Mouse (Mus musculus) C2C12 (cell line): Measurements from ENCODE around the gene Lman2l. TPM values are rescaled to one million over a fixed set of nuclear protein-coding genes. Genes with fewer than 3 reads are reported as not detected.

Experiments
- H3K27me3 ChIP-seq: one replicate; pipeline ENCODE4 v1.6.1; 2011; ENCODE audit not compliant: control insufficient read depth, insufficient read depth, insufficient read length
- H3K36me3 ChIP-seq: one replicate; pipeline ENCODE4 v1.6.1; 2011; ENCODE audit not compliant: control insufficient read depth, insufficient read depth
- H3K4me3 ChIP-seq: one replicate; pipeline ENCODE4 v1.5.1; 2011; ENCODE audit warnings: mild to moderate bottlenecking, control low read depth; ENCODE audit not compliant: poor library complexity, insufficient read depth, severe bottlenecking
- H3K79me2 ChIP-seq: one replicate; pipeline ENCODE4 v1.6.1; 2011; ENCODE audit not compliant: control insufficient read depth, insufficient read depth
- H3K79me3 ChIP-seq: one replicate; pipeline ENCODE4 v1.6.1; 2011; ENCODE audit warnings: low read depth, control low read depth
- H3ac ChIP-seq: one replicate; pipeline ENCODE3; 2011; ENCODE audit warnings: low read depth; ENCODE audit not compliant: control insufficient read depth, insufficient read length
- CEBPB ChIP-seq: IDR thresholded peaks from one replicate; pipeline ENCODE4 v1.6.1; 2011; ENCODE audit warnings: low read depth, mild to moderate bottlenecking, control low read depth, moderate library complexity
- CTCF ChIP-seq: IDR thresholded peaks from one replicate; pipeline ENCODE4 v1.5.1; 2011; ENCODE audit not compliant: control insufficient read depth, insufficient read depth, insufficient read length
- FOSL1 ChIP-seq: IDR thresholded peaks from one replicate; pipeline ENCODE4 v1.8.0; 2011; ENCODE audit warnings: mild to moderate bottlenecking, low read length; ENCODE audit not compliant: poor library complexity, insufficient read depth, severe bottlenecking
- MAX ChIP-seq: IDR thresholded peaks from one replicate; pipeline ENCODE4 v1.6.1; 2011; ENCODE audit warnings: mild to moderate bottlenecking, control low read depth
- MYOD1 ChIP-seq: IDR thresholded peaks from one replicate; pipeline ENCODE4 v1.6.1; 2011; ENCODE audit warnings: low read depth; ENCODE audit not compliant: control insufficient read depth, insufficient read length
- MYOG ChIP-seq: IDR thresholded peaks from one replicate; pipeline ENCODE4 v1.6.1; 2011; ENCODE audit not compliant: control insufficient read depth, insufficient read length; ENCODE audit errors: extremely low read depth
- USF1 ChIP-seq: IDR thresholded peaks from one replicate; pipeline ENCODE4 v1.6.1; 2011; ENCODE audit warnings: low read depth, mild to moderate bottlenecking, control low read depth, moderate library complexity
- polyA plus RNA-seq: library from polyadenylated mRNA; unstranded; fragments of >200 nt; fragmentation: generic; extraction: Trizol; gene quantifications from one replicate; pipeline ENCODE4 v1.2.1, GENCODE M21; 2012; ENCODE audit warnings: missing spikeins

The Lman2l gene
- polyA plus RNA-seq, 1 experiment: 14.3 TPM

- H3K4me3 ChIP-seq: no peak overlapping the region
- H3K36me3 ChIP-seq: no peaks in the 10 kb centered on the region
- H3ac ChIP-seq: no peak overlapping the region
- peaks cover 85% of the 10 kb centered on the region for H3K79me2 ChIP-seq
- no peak for TF ChIP-seq CEBPB
- TF ChIP-seq FOSL1: no peak
- TF ChIP-seq CTCF: no peak
- no peak for TF ChIP-seq MAX
- TF ChIP-seq MYOD1: no peak
- TF ChIP-seq USF1: no peak
- TF ChIP-seq MYOG: no peak
- H3K27me3 ChIP-seq: no peaks in the 10 kb centered on the region
- peaks cover 28% of the 10 kb centered on the region for H3K79me3 ChIP-seq
These were observed 30.5 kb upstream of the Lman2l start for GRCm38 (mm10) chr1:36475480-36476110.

DNA sequence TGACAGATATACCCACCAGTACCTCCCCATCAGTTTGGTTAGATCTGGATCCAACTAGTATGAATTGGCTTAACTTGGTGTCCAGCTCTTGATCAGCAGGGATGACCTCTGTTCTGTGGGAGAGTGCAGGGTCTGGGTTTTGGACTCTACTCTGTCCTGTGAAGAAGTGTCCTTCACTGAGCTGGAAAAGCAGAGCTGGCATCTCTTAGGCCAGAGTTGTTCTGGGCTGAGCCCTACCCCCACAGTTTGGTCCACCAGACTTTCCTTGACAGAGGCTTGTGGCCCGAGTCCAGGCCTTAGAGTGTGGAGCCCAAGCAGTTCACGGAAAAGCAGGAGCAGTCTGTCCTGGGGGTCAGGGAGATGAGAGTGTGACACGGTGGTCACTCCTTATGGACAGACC lies 29.6 kb upstream of the Lman2l start:
- Histone ChIP-seq H3K27me3 (no peaks in the 10 kb centered on the region), H3K4me3 (no peak overlapping the region), H3K79me3 (peaks cover 26% of the 10 kb centered on the region), H3ac (no peak overlapping the region), H3K36me3 (no peaks in the 10 kb centered on the region), H3K79me2 (peaks cover 77% of the 10 kb centered on the region)
- TF ChIP-seq CTCF (no peak), MAX (no peak), FOSL1 (no peak), MYOD1 (no peak), CEBPB (no peak), MYOG (no peak), USF1 (no peak)

DNA sequence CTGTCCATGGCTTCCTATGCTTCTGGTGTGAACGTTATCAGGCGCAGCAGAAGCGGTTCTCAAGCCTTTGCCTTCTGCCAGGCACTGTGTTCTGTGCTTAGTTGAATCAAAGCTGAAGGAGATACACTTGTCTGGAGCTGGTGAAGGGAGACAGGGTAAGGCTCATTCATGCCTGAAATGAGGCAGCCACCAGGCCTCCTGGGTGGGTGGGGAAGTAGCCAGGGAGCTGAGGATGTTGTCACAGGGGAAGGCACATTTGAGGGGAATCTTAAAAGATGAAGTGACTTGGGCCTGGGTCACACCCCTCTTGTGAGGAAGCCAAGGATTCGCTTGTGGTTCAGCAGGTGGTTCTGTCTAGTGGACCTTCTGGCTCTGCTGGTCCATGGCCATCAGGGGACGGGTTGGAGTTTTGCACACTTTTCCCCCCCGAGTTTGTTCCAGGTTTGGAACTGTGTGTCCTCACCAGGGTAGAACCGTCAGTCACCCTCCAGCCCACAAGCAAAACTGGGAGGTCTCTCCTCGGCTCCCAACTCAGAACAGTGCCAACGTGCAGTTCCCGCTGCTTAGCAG lies 28.2 kb upstream of the Lman2l start:
- H3K79me2 ChIP-seq: peaks cover 64% of the 10 kb centered on the region
- H3ac ChIP-seq: no peak overlapping the region
- peaks cover 26% of the 10 kb centered on the region for H3K79me3 ChIP-seq
- no peaks in the 10 kb centered on the region for H3K36me3 ChIP-seq
- H3K4me3 ChIP-seq: peak overlapping the region; percentile 14
- no peak for TF ChIP-seq MYOG
- no peak for TF ChIP-seq CTCF
- no peak for TF ChIP-seq MAX
- TF ChIP-seq MYOD1: no peak
- TF ChIP-seq FOSL1: no peak
- no peak for TF ChIP-seq CEBPB
- no peak for TF ChIP-seq USF1
- no peaks in the 10 kb centered on the region for H3K27me3 ChIP-seq

GRCm38 (mm10) chr1:36472106-36472440 lies 27.0 kb upstream of the Lman2l start:
- peak overlapping the region; percentile 53 for H3ac ChIP-seq
- H3K4me3 ChIP-seq: peak overlapping the region; percentile 44
- H3K36me3 ChIP-seq: no peaks in the 10 kb centered on the region
- peaks cover 53% of the 10 kb centered on the region for H3K79me2 ChIP-seq
- TF ChIP-seq MYOD1 (no peak), CTCF (no peak), MYOG (no peak), FOSL1 (no peak), CEBPB (no peak), MAX (no peak), USF1 (no peak)
- H3K27me3 ChIP-seq: no peaks in the 10 kb centered on the region
- peaks cover 24% of the 10 kb centered on the region for H3K79me3 ChIP-seq

DNA sequence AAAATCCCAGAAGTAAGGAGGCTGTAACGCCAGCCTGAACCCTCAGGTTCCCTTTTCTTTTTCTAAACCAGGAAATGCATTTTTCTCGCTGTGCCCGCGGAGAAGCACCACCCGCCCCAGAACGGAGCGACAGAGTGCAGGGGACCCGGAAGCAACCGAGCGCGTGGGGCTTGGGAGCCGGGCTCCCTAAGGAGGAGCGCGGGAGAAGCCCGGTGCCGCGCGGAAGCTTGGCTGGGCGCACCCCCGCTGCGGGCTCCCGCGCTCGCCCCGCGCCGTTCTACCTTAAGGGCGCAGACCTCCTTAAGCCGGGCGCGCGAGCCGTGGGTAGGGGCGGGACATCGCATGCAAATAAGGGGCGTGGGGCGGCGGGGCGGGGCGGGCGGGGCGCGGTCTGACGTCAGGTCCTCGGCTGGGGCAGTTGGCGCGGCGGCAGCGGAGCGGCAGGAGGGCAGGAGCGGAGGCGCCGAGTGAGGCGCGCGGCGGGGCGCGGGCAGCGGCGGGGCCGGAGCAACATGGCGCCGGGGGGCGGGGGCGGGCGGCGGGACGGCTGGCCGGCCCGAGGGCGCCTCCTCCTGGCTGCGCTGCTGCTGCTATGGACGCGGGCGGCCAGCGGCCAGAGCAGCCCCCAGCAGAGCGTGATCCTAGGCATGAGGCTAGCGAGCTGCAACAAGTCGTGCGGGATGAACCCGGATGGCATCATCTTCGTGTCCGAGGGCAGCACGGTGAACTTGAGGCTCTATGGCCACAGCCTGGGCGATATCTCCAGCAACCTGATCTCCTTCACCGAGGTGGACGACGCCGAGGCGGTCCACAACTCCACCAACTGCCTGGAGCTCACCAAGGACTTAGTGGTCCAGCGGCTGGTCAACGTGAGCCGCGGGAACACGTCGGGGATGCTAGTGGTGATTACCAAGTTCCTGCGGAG lies 26.4 kb upstream of the Lman2l start, which contains the start of gene Cnnm4:
TSS of gene Cnnm4 (plus strand) at position 440 of the 925 bp plus-strand sequence.
- H3K27me3 ChIP-seq: no peaks in the 10 kb centered on the region
- H3K79me3 ChIP-seq: peaks cover 22% of the 10 kb centered on the region
- TF ChIP-seq MYOG (no peak), CTCF (peak; percentile 94), MAX (no peak)
- H3ac ChIP-seq: peak within 1 kb of the TSS; percentile 81
- peaks cover 47% of the 10 kb centered on the region for H3K79me2 ChIP-seq
- peak within 1 kb of the TSS; percentile 51 for H3K4me3 ChIP-seq
- no peaks in the 10 kb centered on the region for H3K36me3 ChIP-seq
